18 mouse cellular contexts compared by ENCODE assay signal in genomic region chr2:157313718-157314117, GRCm38 (mm10). TPM values are rescaled to one million over a fixed set of nuclear protein-coding genes. Genes with fewer than 3 reads are reported as not detected.
DNase-seq lines count a peak whose midpoint lies in the region; ATAC-seq and TF ChIP-seq lines count a peak whose summit lies in the region.
"Had no signal": no experiment of that assay in that cellular context is flagged by ENCODE, and none has a peak within 500 bp of the region (broad histone marks: within the 10 kb centered on the region; RNA-seq: fewer than 3 reads in every experiment).

No protein-coding gene starts in this region.

- peak overlapping the region; percentile 55; the same call in 1 of the 2 replicates for H3K27ac ChIP-seq in layer of hippocampus, adult 2 months
- H3K27ac ChIP-seq in forebrain, embryonic 13.5 days, result peak overlapping the region; percentile 78
- peak overlapping the region; percentile 72 for H3K27ac ChIP-seq in hindbrain, embryonic 16.5 days (ENCODE audit: low read depth, low read length)
- H3K27ac ChIP-seq in neural tube, embryonic 15.5 days (replicated peaks), result peak overlapping the region; percentile 72
- H3K27ac ChIP-seq: heart, embryonic 13.5 days; left cerebral cortex, adult 2 months; liver, embryonic 14.5 days had no signal

- H3K9me3 ChIP-seq in forebrain, embryonic 13.5 days (replicated peaks), result no peaks in the 10 kb centered on the region
- H3K9me3 ChIP-seq in hindbrain, embryonic 16.5 days (ENCODE audit: control insufficient read depth, low read length), result no peaks in the 10 kb centered on the region
- H3K9me3 ChIP-seq in neural tube, embryonic 15.5 days (replicated peaks), result no peaks in the 10 kb centered on the region
- H3K9me3 ChIP-seq: heart, embryonic 13.5 days; limb, embryonic 12.5 days had no signal

- no peak overlapping the region for H3K4me2 ChIP-seq in forebrain, embryonic 13.5 days
- H3K4me2 ChIP-seq in hindbrain, embryonic 16.5 days (ENCODE audit: low read length), result no peak overlapping the region
- no peak overlapping the region for H3K4me2 ChIP-seq in neural tube, embryonic 15.5 days
- H3K4me2 ChIP-seq: heart, embryonic 13.5 days; limb, embryonic 12.5 days had no signal

- H3K4me1 ChIP-seq in forebrain, embryonic 13.5 days, result peaks cover 43% of the 10 kb centered on the region
- peaks cover 16% of the 10 kb centered on the region for H3K4me1 ChIP-seq in hindbrain, embryonic 16.5 days (ENCODE audit: control insufficient read depth, insufficient read depth, low read depth, low read length)
- peaks cover 18% of the 10 kb centered on the region for H3K4me1 ChIP-seq in neural tube, embryonic 15.5 days

- TF ChIP-seq CTCF in layer of hippocampus, adult 2 months (conservative IDR thresholded peaks at IDR 0.05), result no peak

- DNase-seq in layer of hippocampus, adult 2 months (ENCODE audit: low spot score in 2 of 2), result no peak
- DNase-seq in layer of hippocampus, adult 9-10 months (ENCODE audit: low spot score), result no peak
- no peak for DNase-seq in thymus, postnatal 36 days
- no peak for DNase-seq in yolk sac, embryonic 10.5 days (ENCODE audit: low spot score)
- DNase-seq: heart, adult 11 months; heart, postnatal 36 days; thymus, adult 2 months had no signal

- H3K4me3 ChIP-seq in layer of hippocampus, adult 2 months, result no peak overlapping the region
- H3K4me3 ChIP-seq in forebrain, embryonic 13.5 days, result no peak overlapping the region
- H3K4me3 ChIP-seq in hindbrain, embryonic 16.5 days (ENCODE audit: low read length), result no peak overlapping the region
- no peak overlapping the region for H3K4me3 ChIP-seq in neural tube, embryonic 15.5 days (replicated peaks)
- H3K4me3 ChIP-seq: heart, embryonic 13.5 days; left cerebral cortex, adult 2 months; limb, embryonic 12.5 days had no signal

- no peaks in the 10 kb centered on the region for H3K27me3 ChIP-seq in forebrain, embryonic 13.5 days
- H3K27me3 ChIP-seq in hindbrain, embryonic 16.5 days (replicated peaks; ENCODE audit: control insufficient read depth, insufficient read depth, low read length), result no peaks in the 10 kb centered on the region
- no peaks in the 10 kb centered on the region for H3K27me3 ChIP-seq in neural tube, embryonic 15.5 days (replicated peaks)
- H3K27me3 ChIP-seq: heart, embryonic 13.5 days; limb, embryonic 12.5 days had no signal

- peaks cover 97% of the 10 kb centered on the region for H3K36me3 ChIP-seq in forebrain, embryonic 13.5 days (ENCODE audit: poor library complexity, severe bottlenecking)
- H3K36me3 ChIP-seq in hindbrain, embryonic 16.5 days (ENCODE audit: control insufficient read depth, insufficient read depth, low read length), result peaks cover 33% of the 10 kb centered on the region
- H3K36me3 ChIP-seq in neural tube, embryonic 15.5 days, result peaks cover 76% of the 10 kb centered on the region

- ATAC-seq in forebrain, embryonic 13.5 days, result 0 out of 2 replicates have a peak, but pooled peaks have one; percentile 58
- peak; percentile 65 for ATAC-seq in hindbrain, embryonic 16.5 days
- peak; percentile 85 for ATAC-seq in neural tube, embryonic 15.5 days (ENCODE audit: low FRiP score)

- whole genome bisulfite sequencing in forebrain, embryonic 13.5 days, result 48% methylated on average over 3 of the region's 3 CpGs
- 63% methylated on average over 3 of the region's 3 CpGs for WGBS in hindbrain, embryonic 16.5 days
- WGBS in neural tube, embryonic 15.5 days, result 46% methylated on average over 3 of the region's 3 CpGs

- 0 out of 2 replicates have a peak overlapping the region, but pooled peaks have one; percentile 40 for H3K9ac ChIP-seq in forebrain, embryonic 13.5 days
- H3K9ac ChIP-seq in hindbrain, embryonic 16.5 days (ENCODE audit: low read depth, low read length), result no peak overlapping the region
- H3K9ac ChIP-seq in neural tube, embryonic 15.5 days (replicated peaks), result no peak overlapping the region
- H3K9ac ChIP-seq: heart, embryonic 13.5 days; limb, embryonic 12.5 days; liver, embryonic 14.5 days had no signal

RNA-seq across cellular contexts. Expression of gene Ghrh, which starts 33.6 kb away (rescaled TPM):
- not detected for total RNA-seq in layer of hippocampus, adult 2 months (2021)
- 2.5 TPM in 2 replicates for polyA plus RNA-seq in forebrain, embryonic 13.5 days (2015; fragmentation: Nextera tagmentation; extraction: Ambion mirVana)
- 0.91 and 1.0 TPM in 2 replicates for polyA plus RNA-seq in hindbrain, embryonic 16.5 days (2015; fragmentation: Nextera tagmentation; extraction: Ambion mirVana)
- 1.8 TPM in 1 of 2 replicates, not detected in the other for polyA plus RNA-seq in neural tube, embryonic 15.5 days (2015; fragmentation: Nextera tagmentation; extraction: Ambion mirVana)
- total RNA-seq: ES-E14; gastrocnemius, adult 8-10 months; heart, postnatal 36 days; layer of hippocampus, adult 18-20 months; left cerebral cortex, adult 2 months had no signal
- polyA plus RNA-seq: heart, embryonic 13.5 days; limb, embryonic 12.5 days; lung, embryonic 16.5 days had no signal

RNA-seq across cellular contexts. Expression of gene Mroh8, which starts 34.4 kb away (rescaled TPM):
- total RNA-seq in layer of hippocampus, adult 2 months (2021), result 1 to 10 TPM in 1 of 2 experiments, under 1 TPM in 1; 0.61 to 1.2 TPM
- polyA plus RNA-seq in forebrain, embryonic 13.5 days (2015; fragmentation: Nextera tagmentation; extraction: Ambion mirVana), result 0.64 and 0.72 TPM in 2 replicates
- 0.47 and 0.51 TPM in 2 replicates for polyA plus RNA-seq in hindbrain, embryonic 16.5 days (2015; fragmentation: Nextera tagmentation; extraction: Ambion mirVana)
- 0.44 and 0.46 TPM in 2 replicates for polyA plus RNA-seq in neural tube, embryonic 15.5 days (2015; fragmentation: Nextera tagmentation; extraction: Ambion mirVana)

RNA-seq across cellular contexts. Expression of gene Rpn2, which starts 34.9 kb away (rescaled TPM):
- 100 to 1,000 TPM; 132 to 138 TPM for total RNA-seq in layer of hippocampus, adult 2 months (2021)
- polyA plus RNA-seq in forebrain, embryonic 13.5 days (2015; fragmentation: Nextera tagmentation; extraction: Ambion mirVana), result 197 and 218 TPM in 2 replicates
- polyA plus RNA-seq in hindbrain, embryonic 16.5 days (2015; fragmentation: Nextera tagmentation; extraction: Ambion mirVana), result 237 and 246 TPM in 2 replicates
- 225 and 255 TPM in 2 replicates for polyA plus RNA-seq in neural tube, embryonic 15.5 days (2015; fragmentation: Nextera tagmentation; extraction: Ambion mirVana)

RNA-seq across cellular contexts. Expression of gene Manbal, which starts 53.7 kb away (rescaled TPM):
- 10 to 100 TPM; 52.0 to 55.7 TPM for total RNA-seq in layer of hippocampus, adult 2 months (2021)
- 89.9 and 95.2 TPM in 2 replicates for polyA plus RNA-seq in forebrain, embryonic 13.5 days (2015; fragmentation: Nextera tagmentation; extraction: Ambion mirVana)
- polyA plus RNA-seq in hindbrain, embryonic 16.5 days (2015; fragmentation: Nextera tagmentation; extraction: Ambion mirVana), result 120 and 123 TPM in 2 replicates
- 110 and 112 TPM in 2 replicates for polyA plus RNA-seq in neural tube, embryonic 15.5 days (2015; fragmentation: Nextera tagmentation; extraction: Ambion mirVana)
